Comparison of ENCODE assay signal across 8 mouse cellular contexts in the genomic region with DNA sequence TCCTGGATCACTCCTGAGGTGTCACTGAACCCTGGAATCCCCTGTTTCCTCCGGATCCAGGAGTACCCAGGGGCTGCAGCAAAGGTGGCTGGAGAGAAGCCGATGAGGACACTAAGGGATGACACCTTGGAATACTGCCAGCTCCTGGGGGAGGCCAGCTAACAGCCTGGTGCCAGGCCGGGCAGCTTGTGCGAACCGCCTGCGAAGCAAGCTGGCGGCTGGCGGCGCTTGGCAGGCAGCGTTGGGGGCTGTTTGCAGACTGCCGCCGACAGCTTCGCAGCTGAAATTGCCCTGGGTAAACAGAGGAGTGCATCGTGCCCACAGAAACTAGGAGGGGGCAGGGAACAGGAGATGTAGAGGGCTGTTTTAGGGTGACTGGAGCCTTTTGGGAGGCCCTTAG. TPM values are rescaled to one million over a fixed set of nuclear protein-coding genes. Genes with fewer than 3 reads are reported as not detected.
A peak's percentile ranks its signal among the peaks of the same experiment; 100 is the strongest.
DNase-seq lines count a peak whose midpoint lies in the region; ATAC-seq lines count a peak whose summit lies in the region.
"Had no signal": no experiment of that assay in that cellular context is flagged by ENCODE, and none has a peak within 500 bp of the region (broad histone marks: within the 10 kb centered on the region; RNA-seq: fewer than 3 reads in every experiment).

No protein-coding gene starts in this region.

- H3K4me1 ChIP-seq in kidney, embryonic 16.5 days (ENCODE audit: insufficient read depth, low read length) = peaks cover 16% of the 10 kb centered on the region

- H3K4me3 ChIP-seq in kidney, embryonic 16.5 days (ENCODE audit: low read length) = no peak overlapping the region
- H3K4me3 ChIP-seq: liver, embryonic 13.5 days had no signal

- H3K4me2 ChIP-seq in kidney, embryonic 16.5 days (replicated peaks; ENCODE audit: low read depth, low read length) = no peak overlapping the region
- H3K4me2 ChIP-seq: liver, embryonic 13.5 days had no signal

- no peaks in the 10 kb centered on the region for H3K36me3 ChIP-seq in kidney, embryonic 16.5 days (ENCODE audit: insufficient read depth, low read length)
- H3K36me3 ChIP-seq: liver, embryonic 13.5 days had no signal

- peak; percentile 29 to 58 for DNase-seq in kidney, postnatal 25 days
- DNase-seq in brain, adult 2 months (ENCODE audit: low read depth, low spot score) = peak; percentile 85
- DNase-seq in cerebellum, postnatal 25 days = peak; percentile 74 to 84
- peak; percentile 51 to 61 for DNase-seq in left cerebral cortex, postnatal 36 days (ENCODE audit: low spot score in 2 of 2)
- DNase-seq in spleen, postnatal 36 days (ENCODE audit: low spot score in 2 of 2) = no peak
- DNase-seq: liver, embryonic 13.5 days had no signal

- H3K9ac ChIP-seq in kidney, embryonic 16.5 days (replicated peaks; ENCODE audit: low read length) = no peak overlapping the region
- H3K9ac ChIP-seq: liver, embryonic 13.5 days had no signal

- WGBS in kidney, embryonic 16.5 days = 62% methylated on average over 14 of the region's 14 CpGs

- no peak overlapping the region for H3K27ac ChIP-seq in kidney, embryonic 16.5 days (ENCODE audit: low read length)

- no peaks in the 10 kb centered on the region for H3K9me3 ChIP-seq in kidney, embryonic 16.5 days (ENCODE audit: low read length)
- H3K9me3 ChIP-seq: liver, embryonic 13.5 days had no signal

- ATAC-seq in kidney, embryonic 16.5 days (ENCODE audit: low FRiP score, low TSS enrichment) = no peak
- no peak for ATAC-seq in erythroblast, adult 5-6 weeks (replicated peaks; ENCODE audit: low FRiP score, poor library complexity, severe bottlenecking)

- intact Hi-C loops in left cerebral cortex, postnatal 36 days (cut with DNase I) = no loop called here

- H3K27me3 ChIP-seq in kidney, embryonic 16.5 days (ENCODE audit: insufficient read depth, low read length) = no peaks in the 10 kb centered on the region

RNA-seq across cellular contexts. Expression of a gene that starts 18.4 kb away (rescaled TPM):
- polyA plus RNA-seq in kidney, embryonic 16.5 days (2015; fragmentation: Nextera tagmentation; extraction: Ambion mirVana) = 83.6 and 88.5 TPM in 2 replicates
- total RNA-seq in left cerebral cortex, postnatal 36 days (2021) = 10 to 100 TPM; 63.2 to 64.8 TPM
- total RNA-seq in erythroblast, adult 5-6 weeks (2015; ENCODE audit: low replicate concordance) = 531 and 563 TPM in 2 replicates
- total RNA-seq in erythroblast, adult 5-6 weeks (2017; ENCODE audit: low replicate concordance) = 630 and 869 TPM in 2 replicates

RNA-seq across cellular contexts. Expression of a gene that starts 56.9 kb away (rescaled TPM):
- 9.2 and 10.2 TPM in 2 replicates for polyA plus RNA-seq in kidney, embryonic 16.5 days (2015; fragmentation: Nextera tagmentation; extraction: Ambion mirVana)
- 100 to 1,000 TPM; 154 to 163 TPM for total RNA-seq in left cerebral cortex, postnatal 36 days (2021)
- 4.0 and 20.9 TPM in 2 replicates for total RNA-seq in erythroblast, adult 5-6 weeks (2015; ENCODE audit: low replicate concordance)
- 10.7 and 19.5 TPM in 2 replicates for total RNA-seq in erythroblast, adult 5-6 weeks (2017; ENCODE audit: low replicate concordance)

Comparison
In these comparisons a context has a peak if more than half of its experiments do, and no peak if none do; other contexts are left out.
1. DNase-seq: peak in kidney, postnatal 25 days (2 of 2), brain, adult 2 months (single experiment), cerebellum, postnatal 25 days (2 of 2) and left cerebral cortex, postnatal 36 days (2 of 2); none in spleen, postnatal 36 days (0 of 2).
2. RNA of a gene that starts 18.4 kb away (total RNA-seq): 531 to 869 TPM in erythroblast, adult 5-6 weeks; 63.2 to 64.8 TPM in left cerebral cortex, postnatal 36 days; every median in the first group is over 4 times any median in the second.
3. RNA of a gene that starts 56.9 kb away (total RNA-seq): 154 to 163 TPM in left cerebral cortex, postnatal 36 days; 4.0 to 20.9 TPM in erythroblast, adult 5-6 weeks; every median in the first group is over 4 times any median in the second.